Mouse (Mus musculus) NIH3T3 (cell line): Measurements from ENCODE around the gene Arid5b.

Experiments
- DNase-seq: peaks from one replicate; pipeline ENCODE4 v3.0.0-alpha.2; 2012; ENCODE audit warnings: low read depth

Gene Arid5b

GRCm38 (mm10) chr10:68050882-68051281 lies 227.7 kb downstream of the Arid5b start:
- DNase-seq, result no peak

- DNase-seq, result no peak
Observed at GRCm38 (mm10) chr10:68048641-68049305, 229.8 kb downstream of the Arid5b start.

- no peak for DNase-seq
Observed at GRCm38 (mm10) chr10:68044864-68045263, 233.7 kb downstream of the Arid5b start.

GRCm38 (mm10) chr10:68043973-68044372 lies 234.6 kb downstream of the Arid5b start:
- DNase-seq, result no peak
